Mouse (Mus musculus) kidney, postnatal 0 days (tissue): Measurements from ENCODE around the gene Cpz. TPM values are rescaled to one million over a fixed set of nuclear protein-coding genes. Genes with fewer than 3 reads are reported as not detected.
A peak's percentile ranks its signal among the peaks of the same experiment; 100 is the strongest.

Experiments
- ATAC-seq: fragments of 200-750 bp; cut with Nextera tagmentation; replicated peaks from 2 replicates; pipeline ENCODE4 v1.8.0; 2017; ENCODE audit warnings: low read depth, moderate number of reproducible peaks, moderate TSS enrichment, moderate library complexity; ENCODE audit not compliant: low FRiP score
- DNase-seq: peaks from one replicate; pipeline ENCODE4 v3.0.0-alpha.2; 2016; ENCODE audit warnings: low spot score
- H3K27ac ChIP-seq: fragments of 300-500 bp; sonication (generic); 2 replicates; pipeline ENCODE4 v1.5.1; 2014; ENCODE audit warnings: mild to moderate bottlenecking
- H3K27me3 ChIP-seq: fragments of 300-500 bp; sonication (generic); 2 replicates; pipeline ENCODE4 v1.6.1; 2014; ENCODE audit warnings: low read length, mixed read lengths; ENCODE audit not compliant: insufficient read depth
- H3K36me3 ChIP-seq: fragments of 300-500 bp; sonication (generic); 2 replicates; pipeline ENCODE4 v1.6.1; 2014; ENCODE audit warnings: low read length, mixed read lengths; ENCODE audit not compliant: insufficient read depth
- H3K4me1 ChIP-seq: fragments of 300-500 bp; sonication (generic); replicated peaks from 2 replicates; pipeline ENCODE4 v1.6.1; 2014; ENCODE audit warnings: antibody characterized with exemption, low read length, mixed read lengths; ENCODE audit not compliant: insufficient read depth
- H3K4me2 ChIP-seq: fragments of 300-500 bp; sonication (generic); 2 replicates; pipeline ENCODE4 v1.6.1; 2014; ENCODE audit warnings: mild to moderate bottlenecking, low read length, moderate library complexity, mixed read lengths
- H3K4me3 ChIP-seq: fragments of 300-500 bp; sonication (generic); replicated peaks from 2 replicates; pipeline ENCODE4 v1.5.1; 2014; ENCODE audit warnings: low read depth, low read length
- H3K9ac ChIP-seq: fragments of 300-500 bp; sonication (generic); 2 replicates; pipeline ENCODE4 v1.6.1; 2014; ENCODE audit warnings: low read depth, low read length
- H3K9me3 ChIP-seq: fragments of 300-500 bp; sonication (generic); replicated peaks from 2 replicates; pipeline ENCODE4 v1.6.1; 2016; ENCODE audit warnings: low read length, inconsistent platforms, mixed read lengths
- CTCF ChIP-seq: IDR thresholded peaks from 2 replicates; pipeline ENCODE4 v1.5.1; 2016; ENCODE audit warnings: antibody characterized with exemption, low read depth, mild to moderate bottlenecking, moderate library complexity
- WGBS: fragments of 180-500 bp; shearing (Covaris S2); extraction: QIAGEN DNeasy Blood & Tissue Kit; methylation state at CpG from one replicate; pipeline ENCODE4 v1.1.7; 2014; 5-methylcytosine and 5-hydroxymethylcytosine counted together
- polyA plus RNA-seq: library from polyadenylated mRNA; unstranded; fragments of >200 nt; fragmentation: Nextera tagmentation; extraction: Ambion mirVana; gene quantifications from 2 replicates; pipeline ENCODE4 v1.2.1, GENCODE M21; 2015

The Cpz gene
- polyA plus RNA-seq, 1 experiment from 2014 or later: 4.7 TPM

DNA sequence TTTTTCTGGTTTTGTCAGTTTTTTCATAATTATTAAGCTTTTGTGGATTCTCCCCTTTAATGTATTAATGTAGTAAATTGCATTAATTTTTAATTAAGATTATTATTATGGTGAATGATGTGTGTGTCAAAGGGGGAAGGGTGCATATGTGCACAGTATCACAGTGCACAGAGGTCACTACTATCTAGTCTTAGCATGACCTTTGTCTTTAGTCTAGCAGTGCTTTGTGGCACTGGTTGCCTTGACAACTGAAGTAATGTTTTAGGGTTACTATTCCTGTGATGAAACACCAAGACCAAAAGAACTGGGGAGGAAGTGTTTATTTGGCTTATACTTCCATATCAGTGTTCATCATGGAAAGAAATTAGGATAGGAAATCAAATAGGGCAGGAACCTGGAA, 20.6 kb upstream of the Cpz start:
- Histone ChIP-seq H3K27ac (no peak overlapping the region), H3K36me3 (no peaks in the 10 kb centered on the region), H3K4me3 (no peak overlapping the region), H3K4me1 (no peaks in the 10 kb centered on the region), H3K9me3 (no peaks in the 10 kb centered on the region), H3K4me2 (no peak overlapping the region), H3K27me3 (no peaks in the 10 kb centered on the region), H3K9ac (no peak overlapping the region)
- ATAC-seq: no peak
- no peak for DNase-seq
- no peak for TF ChIP-seq CTCF

GRCm38 (mm10) chr5:35541059-35541790, 15.7 kb upstream of the Cpz start:
- DNase-seq: no peak
- WGBS: 65% methylated on average over 4 of the region's 4 CpGs
- no peak for TF ChIP-seq CTCF

DNA sequence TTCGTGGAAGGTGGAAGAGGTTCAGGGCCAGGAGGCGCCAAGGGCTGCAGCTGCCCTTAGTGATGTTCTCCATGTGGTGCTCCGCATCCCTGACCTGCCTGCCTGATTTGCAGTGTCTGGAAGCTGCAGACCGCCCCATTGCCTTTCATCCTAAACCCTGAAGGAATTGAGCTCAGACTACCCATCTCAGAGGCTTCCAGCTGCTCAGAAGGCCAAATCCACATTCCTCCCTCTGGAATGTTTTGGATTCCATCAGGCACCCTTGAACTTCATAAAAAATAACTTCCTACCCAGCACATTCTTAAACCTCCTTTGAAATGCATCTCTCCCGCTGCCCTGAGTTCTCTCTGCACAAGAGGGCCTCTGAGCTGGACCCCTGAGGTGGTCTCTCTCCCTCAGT, 15.1 kb upstream of the Cpz start:
- H3K4me3 ChIP-seq: no peak overlapping the region
- WGBS: 39% methylated on average over 5 of the region's 5 CpGs
- H3K36me3 ChIP-seq: no peaks in the 10 kb centered on the region
- H3K4me2 ChIP-seq: no peak overlapping the region
- H3K4me1 ChIP-seq: no peaks in the 10 kb centered on the region
- no peak for ATAC-seq
- no peaks in the 10 kb centered on the region for H3K9me3 ChIP-seq
- no peak overlapping the region; the same call in 1 of the 2 replicates for H3K27ac ChIP-seq
- no peak for TF ChIP-seq CTCF
- H3K27me3 ChIP-seq: no peaks in the 10 kb centered on the region
- peak; percentile 77 for DNase-seq
- H3K9ac ChIP-seq: no peak overlapping the region

More at GRCm38 (mm10) chr5:35541059-35541790, 15.7 kb upstream of the Cpz start:
- no peaks in the 10 kb centered on the region for H3K4me1 ChIP-seq
- no peak overlapping the region for H3K9ac ChIP-seq
- H3K27me3 ChIP-seq: no peaks in the 10 kb centered on the region
- ATAC-seq: no peak
- H3K27ac ChIP-seq: no peak overlapping the region
- H3K9me3 ChIP-seq: no peaks in the 10 kb centered on the region
- H3K36me3 ChIP-seq: no peaks in the 10 kb centered on the region
- no peak overlapping the region for H3K4me3 ChIP-seq
- H3K4me2 ChIP-seq: no peak overlapping the region

DNA sequence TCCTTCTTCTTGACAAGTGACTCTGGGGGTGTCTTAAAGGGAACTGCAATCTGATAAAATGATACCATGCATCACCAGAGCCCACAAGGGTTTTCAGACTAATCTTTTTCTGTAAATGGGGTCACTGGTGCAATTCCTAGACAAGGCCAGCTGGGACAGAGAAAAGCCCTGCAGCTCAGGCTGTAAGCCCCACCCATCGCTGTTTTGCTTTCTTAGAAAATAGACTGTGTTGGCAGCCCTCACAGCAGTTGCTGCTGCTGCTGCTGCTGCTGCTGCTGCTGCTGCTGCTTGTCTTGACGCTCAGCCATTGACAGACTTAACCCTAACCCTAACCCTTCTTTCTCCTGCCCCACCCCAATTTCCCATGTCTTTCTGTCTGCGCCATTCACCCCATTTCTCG, 14.1 kb upstream of the Cpz start:
- Histone ChIP-seq H3K9ac (no peak overlapping the region), H3K4me3 (no peak overlapping the region), H3K27me3 (no peaks in the 10 kb centered on the region), H3K36me3 (no peaks in the 10 kb centered on the region), H3K9me3 (no peaks in the 10 kb centered on the region), H3K4me2 (no peak overlapping the region), H3K27ac (no peak overlapping the region), H3K4me1 (no peaks in the 10 kb centered on the region)
- WGBS: 59% methylated on average over 4 of the region's 4 CpGs
- TF ChIP-seq CTCF: no peak
- DNase-seq (peak; percentile 76), ATAC-seq (no peak)

GRCm38 (mm10) chr5:35538022-35538421, 12.5 kb upstream of the Cpz start:
- ATAC-seq: no peak
- no peak for DNase-seq
- no peaks in the 10 kb centered on the region for H3K27me3 ChIP-seq
- no peaks in the 10 kb centered on the region for H3K36me3 ChIP-seq
- no peak for TF ChIP-seq CTCF
- WGBS: 84% methylated on average over 3 of the region's 3 CpGs
- H3K9me3 ChIP-seq: no peaks in the 10 kb centered on the region
- no peaks in the 10 kb centered on the region for H3K4me1 ChIP-seq
- no peak overlapping the region for H3K9ac ChIP-seq
- H3K4me3 ChIP-seq: no peak overlapping the region
- H3K27ac ChIP-seq: no peak overlapping the region
- no peak overlapping the region for H3K4me2 ChIP-seq

- TF ChIP-seq CTCF: no peak
- Histone ChIP-seq H3K4me3 (no peak overlapping the region), H3K4me1 (no peaks in the 10 kb centered on the region), H3K27ac (no peak overlapping the region), H3K9ac (no peak overlapping the region), H3K36me3 (no peaks in the 10 kb centered on the region), H3K9me3 (no peaks in the 10 kb centered on the region), H3K4me2 (no peak overlapping the region), H3K27me3 (no peaks in the 10 kb centered on the region)
- ATAC-seq (no peak), DNase-seq (no peak)
- WGBS: 41% methylated on average over 1 of the region's 1 CpGs
Observed at GRCm38 (mm10) chr5:35537474-35537873, 12.0 kb upstream of the Cpz start.

DNA sequence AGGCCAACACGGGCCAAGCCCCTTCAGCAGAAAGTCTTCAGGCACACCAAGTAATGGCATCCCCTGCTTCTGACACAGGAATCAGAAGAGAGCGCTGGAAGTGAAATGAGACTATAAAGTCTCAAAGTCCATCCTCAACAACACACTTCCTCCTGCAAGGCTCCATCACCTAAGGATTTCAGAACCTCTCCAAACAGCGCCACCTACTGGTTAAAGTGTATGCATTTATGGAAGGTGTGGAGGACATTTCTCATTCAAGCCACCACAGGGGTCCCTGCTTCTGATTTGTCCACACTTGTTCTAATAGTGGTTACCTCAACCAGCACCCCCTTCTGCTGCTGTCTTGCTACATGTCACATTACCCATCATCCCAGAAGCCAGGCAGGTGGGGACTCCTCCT, 10.8 kb upstream of the Cpz start:
- ATAC-seq (no peak), DNase-seq (no peak)
- H3K9ac ChIP-seq: no peak overlapping the region
- no peak overlapping the region for H3K27ac ChIP-seq
- no peak overlapping the region for H3K4me2 ChIP-seq
- H3K9me3 ChIP-seq: no peaks in the 10 kb centered on the region
- no peak overlapping the region for H3K4me3 ChIP-seq
- TF ChIP-seq CTCF: peak; percentile 53; the same call in 1 of the 2 replicates
- no peaks in the 10 kb centered on the region for H3K27me3 ChIP-seq
- WGBS: 63% methylated on average over 3 of the region's 3 CpGs
- no peaks in the 10 kb centered on the region for H3K4me1 ChIP-seq
- no peaks in the 10 kb centered on the region for H3K36me3 ChIP-seq
